Mouse (Mus musculus) liver, embryonic 11.5 days (tissue): ENCODE measurements around the gene Prkch. TPM values are rescaled to one million over a fixed set of nuclear protein-coding genes. Genes with fewer than 3 reads are reported as not detected.

Experiments used
- ATAC-seq: fragments of 200-750 bp; cut with Nextera tagmentation; replicated peaks from 2 replicates; pipeline ENCODE4 v1.8.0; 2017; ENCODE audit warnings: moderate number of reproducible peaks, mild to moderate bottlenecking, moderate TSS enrichment, moderate library complexity; ENCODE audit not compliant: low FRiP score
- DNase-seq: peaks from one replicate; pipeline ENCODE4 v3.0.0-alpha.2; 2017; ENCODE audit warnings: low spot score
- H3K27ac ChIP-seq: fragments of 300-500 bp; sonication (generic); 2 replicates; pipeline ENCODE4 v1.5.1; 2014; ENCODE audit warnings: mild to moderate bottlenecking, low read depth, low read length, control low read depth
- H3K27me3 ChIP-seq: fragments of 300-500 bp; sonication (generic); replicated peaks from 2 replicates; pipeline ENCODE4 v1.6.1; 2014; ENCODE audit warnings: low read length, mixed read lengths; ENCODE audit not compliant: control insufficient read depth, insufficient read depth
- H3K36me3 ChIP-seq: fragments of 300-500 bp; sonication (generic); 2 replicates; pipeline ENCODE4 v1.6.1; 2014; ENCODE audit warnings: mild to moderate bottlenecking, low read length, moderate library complexity, mixed read lengths; ENCODE audit not compliant: control insufficient read depth, insufficient read depth
- H3K4me1 ChIP-seq: fragments of 300-500 bp; sonication (generic); replicated peaks from 2 replicates; pipeline ENCODE4 v1.6.1; 2014; ENCODE audit warnings: low read length, mixed read lengths; ENCODE audit not compliant: control insufficient read depth, insufficient read depth
- H3K4me2 ChIP-seq: fragments of 300-500 bp; sonication (generic); 2 replicates; pipeline ENCODE4 v1.6.1; 2014; ENCODE audit warnings: mild to moderate bottlenecking, control low read depth, moderate library complexity
- H3K4me3 ChIP-seq: fragments of 300-500 bp; sonication (generic); 2 replicates; pipeline ENCODE4 v1.5.1; 2014; ENCODE audit warnings: low read depth, low read length, control low read depth
- H3K9ac ChIP-seq: fragments of 300-500 bp; sonication (generic); 2 replicates; pipeline ENCODE4 v1.6.1; 2014; ENCODE audit warnings: low read depth, low read length, control low read depth
- H3K9me3 ChIP-seq: fragments of 300-500 bp; sonication (generic); 2 replicates; pipeline ENCODE4 v1.6.1; 2016; ENCODE audit warnings: low read length, inconsistent platforms, mixed read lengths; ENCODE audit not compliant: control insufficient read depth
- WGBS: fragments of 180-500 bp; shearing (Covaris S2); extraction: QIAGEN DNeasy Blood & Tissue Kit; methylation state at CpG from one replicate; pipeline ENCODE4 v1.1.7; 2014; 5-methylcytosine and 5-hydroxymethylcytosine counted together
- polyA plus RNA-seq: library from polyadenylated mRNA; unstranded; fragments of >200 nt; fragmentation: Nextera tagmentation; extraction: Ambion mirVana; gene quantifications from 2 replicates; pipeline ENCODE4 v1.2.1, GENCODE M21; 2014

The Prkch gene
- polyA plus RNA-seq, 1 experiment from 2014 or later, result 6.4 TPM

DNA sequence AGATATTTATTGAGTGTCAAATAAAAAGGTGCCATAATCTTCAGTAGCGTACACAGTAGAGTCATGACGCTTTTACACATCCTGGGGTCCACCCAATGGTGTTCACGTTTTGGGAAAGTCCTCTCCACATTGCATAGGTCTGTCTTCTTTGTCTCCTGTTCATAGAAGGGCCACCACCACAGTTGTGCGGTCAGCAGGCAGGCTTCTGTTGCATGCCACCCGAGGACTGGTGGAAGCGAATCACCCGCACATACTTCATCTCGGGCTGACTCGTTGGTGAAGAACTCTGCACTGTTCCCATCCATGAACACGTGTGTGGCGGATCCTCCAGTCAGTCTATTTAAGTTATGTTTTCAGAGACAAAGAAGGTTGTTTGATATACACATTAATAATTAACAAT lies 193.1 kb downstream of the Prkch start:
- no peak overlapping the region for H3K4me2 ChIP-seq
- no peak overlapping the region for H3K27ac ChIP-seq
- no peak for DNase-seq
- H3K4me1 ChIP-seq, result 0 out of 2 replicates have a peak, but pooled peaks cover 2% of the 10 kb centered on the region
- no peak for ATAC-seq
- H3K4me3 ChIP-seq, result no peak overlapping the region
- 92% methylated on average over 11 of the region's 11 CpGs for WGBS
- H3K9ac ChIP-seq, result no peak overlapping the region
- no peaks in the 10 kb centered on the region for H3K27me3 ChIP-seq
- no peaks in the 10 kb centered on the region for H3K9me3 ChIP-seq
- no peaks in the 10 kb centered on the region for H3K36me3 ChIP-seq

DNA sequence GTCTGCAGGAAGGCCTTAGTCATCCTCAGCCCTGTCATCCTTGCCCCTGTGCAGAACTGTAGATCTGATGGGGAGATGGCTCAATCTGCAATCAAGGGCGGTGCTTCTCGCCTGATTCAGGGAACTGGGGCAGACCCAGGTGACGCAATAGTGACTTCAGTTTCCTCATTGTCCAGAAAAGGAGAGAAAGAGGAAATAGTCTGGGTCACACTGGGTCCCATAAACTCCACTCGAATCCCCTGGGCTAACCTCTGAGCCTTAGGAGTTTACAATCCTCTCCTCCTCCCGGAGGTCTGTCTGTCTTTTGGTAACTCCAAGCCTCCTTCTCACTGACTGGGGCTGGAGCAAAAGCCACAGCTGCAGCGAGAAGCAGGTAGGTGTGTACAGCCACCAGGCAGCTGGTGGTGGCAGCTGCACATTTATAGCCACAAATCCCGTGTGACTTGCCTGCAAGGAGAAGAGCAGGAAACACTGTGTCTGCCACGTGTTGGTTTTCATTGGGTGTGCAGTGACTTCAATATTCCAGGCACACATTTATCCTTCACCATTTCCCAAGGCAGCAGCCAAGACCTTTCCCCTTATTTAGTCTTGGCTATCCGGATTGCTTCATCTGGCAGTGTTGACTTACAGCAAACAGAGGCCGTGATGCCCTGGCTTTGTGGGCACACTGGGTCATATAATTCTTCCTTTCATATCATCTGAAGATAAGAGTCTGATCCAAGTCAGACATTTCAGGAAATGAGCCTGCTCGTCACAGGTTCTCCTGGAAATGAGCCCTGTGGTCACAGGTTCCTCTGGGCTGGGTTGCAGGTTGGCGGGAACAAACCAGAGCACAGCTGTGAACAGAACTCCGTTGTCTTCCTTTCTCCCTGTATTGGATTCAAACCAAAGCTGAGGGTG lies 195.0 kb downstream of the Prkch start:
- H3K9me3 ChIP-seq, result no peaks in the 10 kb centered on the region
- no peak for DNase-seq
- no peak overlapping the region for H3K27ac ChIP-seq
- H3K9ac ChIP-seq, result no peak overlapping the region
- ATAC-seq, result peak; percentile 53
- H3K36me3 ChIP-seq, result no peaks in the 10 kb centered on the region
- 44% methylated on average over 13 of the region's 13 CpGs for WGBS
- H3K4me2 ChIP-seq, result no peak overlapping the region
- H3K4me1 ChIP-seq, result 0 out of 2 replicates have a peak, but pooled peaks cover 2% of the 10 kb centered on the region
- H3K27me3 ChIP-seq, result no peaks in the 10 kb centered on the region
- no peak overlapping the region for H3K4me3 ChIP-seq

DNA sequence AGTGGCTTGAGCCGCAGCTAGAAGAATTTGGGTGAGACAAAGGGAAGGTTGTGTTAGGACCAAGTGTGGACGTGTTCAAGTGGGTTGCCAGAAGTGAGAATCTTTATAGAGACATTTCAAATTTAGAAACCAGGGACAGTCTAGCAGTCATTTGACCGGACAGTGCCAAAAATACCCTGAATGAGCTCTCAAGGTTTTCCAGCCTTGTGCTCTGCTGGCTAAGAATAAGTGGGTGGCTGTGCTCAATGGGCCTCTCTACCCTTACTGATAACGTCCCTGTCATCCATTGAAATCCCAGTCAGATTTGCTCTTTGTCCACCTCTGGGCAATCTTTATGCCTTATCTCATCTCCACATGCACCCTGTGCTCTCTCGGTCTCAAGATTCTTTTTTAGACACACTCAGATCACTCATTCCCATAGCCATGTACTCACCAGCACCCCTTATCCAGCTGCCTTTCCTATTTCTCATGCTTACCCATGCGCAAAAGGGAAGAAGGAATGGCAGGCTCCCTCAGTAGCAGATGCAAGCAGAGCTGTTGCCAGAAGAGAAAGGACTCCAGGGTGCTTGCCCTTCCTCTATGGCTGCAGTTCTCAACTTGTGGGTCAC lies 196.9 kb downstream of the Prkch start:
- no peaks in the 10 kb centered on the region for H3K9me3 ChIP-seq
- H3K9ac ChIP-seq, result no peak overlapping the region
- DNase-seq (no peak), ATAC-seq (no peak)
- H3K27ac ChIP-seq, result no peak overlapping the region
- H3K4me2 ChIP-seq, result no peak overlapping the region
- WGBS, result 74% methylated on average over 6 of the region's 6 CpGs
- no peaks in the 10 kb centered on the region for H3K27me3 ChIP-seq
- H3K4me3 ChIP-seq, result no peak overlapping the region
- no peaks in the 10 kb centered on the region for H3K36me3 ChIP-seq
- 0 out of 2 replicates have a peak, but pooled peaks cover 2% of the 10 kb centered on the region for H3K4me1 ChIP-seq

DNA sequence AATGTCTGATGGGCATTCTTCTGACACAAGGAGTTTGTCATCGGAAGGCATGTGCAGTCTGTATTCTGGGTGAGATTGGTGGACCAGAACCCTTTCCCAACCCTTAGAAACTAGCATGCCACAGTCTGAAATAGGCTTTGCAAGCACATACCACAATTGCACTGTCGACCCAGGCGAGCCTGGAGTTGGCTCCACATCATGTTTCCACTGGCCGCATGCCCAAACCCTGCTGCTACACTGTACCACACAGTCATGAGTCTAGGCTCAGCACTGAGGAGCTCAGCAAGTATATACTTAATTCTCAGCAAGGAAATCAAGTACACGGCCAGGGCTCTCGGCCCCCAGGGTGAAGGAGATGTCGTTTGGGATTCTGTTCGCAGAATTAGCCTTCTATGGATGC lies 202.3 kb downstream of the Prkch start:
- Histone ChIP-seq H3K9me3 (no peaks in the 10 kb centered on the region), H3K4me3 (no peak overlapping the region), H3K9ac (no peak overlapping the region), H3K36me3 (no peaks in the 10 kb centered on the region), H3K4me2 (no peak overlapping the region), H3K4me1 (no peaks in the 10 kb centered on the region), H3K27me3 (no peaks in the 10 kb centered on the region; the same call in 1 of the 2 replicates), H3K27ac (no peak overlapping the region)
- no peak for DNase-seq
- WGBS, result 82% methylated on average over 8 of the region's 8 CpGs
- no peak for ATAC-seq

DNA sequence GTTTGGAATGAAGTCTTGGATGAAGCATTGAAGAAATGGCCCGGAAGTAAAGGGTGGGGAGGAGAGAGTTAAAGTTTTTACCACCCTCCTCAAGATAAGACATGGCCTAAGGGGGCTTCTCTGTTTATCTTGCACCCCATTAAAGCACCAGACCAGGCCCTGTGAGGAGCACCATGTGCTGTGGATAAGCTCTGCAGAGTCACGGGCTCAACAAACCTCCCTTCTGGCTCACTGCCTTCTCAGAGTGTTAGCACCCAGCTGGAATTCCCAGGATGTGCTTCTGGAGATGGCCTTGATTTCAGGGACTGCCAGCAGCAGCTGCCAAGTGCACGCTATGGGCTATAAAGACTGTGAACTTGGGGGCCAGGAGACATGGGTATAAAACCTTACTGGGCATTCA lies 204.3 kb downstream of the Prkch start:
- H3K36me3 ChIP-seq, result no peaks in the 10 kb centered on the region
- no peak overlapping the region for H3K9ac ChIP-seq
- H3K4me3 ChIP-seq, result no peak overlapping the region
- WGBS, result 34% methylated on average over 3 of the region's 3 CpGs
- H3K9me3 ChIP-seq, result no peaks in the 10 kb centered on the region
- no peak for ATAC-seq
- H3K4me2 ChIP-seq, result no peak overlapping the region
- H3K27me3 ChIP-seq, result no peaks in the 10 kb centered on the region; the same call in 1 of the 2 replicates
- H3K27ac ChIP-seq, result no peak overlapping the region
- H3K4me1 ChIP-seq, result no peaks in the 10 kb centered on the region
- no peak for DNase-seq

DNA sequence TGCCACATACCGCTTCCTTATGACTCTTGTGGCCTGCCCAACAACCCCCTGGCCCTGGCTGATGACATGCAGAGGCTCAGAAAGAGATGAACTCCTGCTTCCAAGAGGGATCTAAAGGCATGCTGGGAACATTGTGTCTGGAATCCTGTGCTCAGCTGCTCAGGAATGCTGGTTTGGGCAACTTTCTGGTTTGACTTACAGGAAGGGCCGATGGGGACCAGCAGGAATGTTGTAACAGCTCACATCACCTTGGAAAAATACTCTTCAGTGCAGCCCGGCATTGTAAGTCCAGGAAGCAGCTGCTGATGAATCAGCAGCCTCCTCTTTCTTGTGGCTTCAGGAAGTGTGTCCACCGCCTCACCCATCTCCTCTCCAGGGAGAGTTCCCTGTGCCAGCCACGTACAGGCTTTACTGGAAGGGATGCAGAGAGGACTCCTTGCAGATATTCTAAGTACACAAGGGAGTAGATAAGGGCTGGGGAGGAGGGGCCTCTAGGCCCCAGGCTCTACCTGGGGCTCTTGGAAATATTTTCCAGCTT lies 206.0 kb downstream of the Prkch start:
- no peak for ATAC-seq
- 37% methylated on average over 5 of the region's 5 CpGs for WGBS

DNA sequence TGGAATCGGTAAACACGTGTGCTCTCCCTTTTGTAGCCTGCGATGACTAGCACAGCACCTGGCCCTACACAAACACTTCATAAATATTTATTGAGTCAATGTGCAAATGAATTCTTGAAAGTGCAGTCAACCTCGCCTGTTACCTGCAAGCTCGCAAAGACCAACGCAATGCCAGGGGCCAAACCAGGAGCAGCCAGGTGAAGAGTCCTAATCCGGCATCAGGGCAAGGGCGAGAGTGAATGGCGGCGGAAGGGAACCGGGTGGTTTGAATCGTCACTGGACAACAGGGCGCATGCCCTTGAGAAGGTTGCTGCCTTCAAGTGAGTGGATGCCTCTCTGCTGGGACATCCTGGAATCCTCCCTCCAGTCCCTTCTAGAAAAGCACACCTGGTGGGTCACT lies 208.6 kb downstream of the Prkch start:
- whole genome bisulfite sequencing, result 54% methylated on average over 13 of the region's 13 CpGs
- Histone ChIP-seq H3K9ac (no peak overlapping the region), H3K4me1 (peaks cover 3% of the 10 kb centered on the region; the same call in 1 of the 2 replicates), H3K27me3 (peaks cover 4% of the 10 kb centered on the region), H3K9me3 (no peaks in the 10 kb centered on the region), H3K27ac (no peak overlapping the region), H3K4me2 (no peak overlapping the region), H3K4me3 (no peak overlapping the region), H3K36me3 (no peaks in the 10 kb centered on the region)
- DNase-seq, result no peak
- ATAC-seq, result no peak

More for the DNA sequence above, 206.0 kb downstream of the Prkch start:
- no peak for DNase-seq
- no peaks in the 10 kb centered on the region for H3K9me3 ChIP-seq
- peaks cover 4% of the 10 kb centered on the region for H3K27me3 ChIP-seq
- no peaks in the 10 kb centered on the region for H3K36me3 ChIP-seq
- H3K4me3 ChIP-seq, result no peak overlapping the region
- H3K4me2 ChIP-seq, result no peak overlapping the region
- H3K9ac ChIP-seq, result no peak overlapping the region
- H3K4me1 ChIP-seq, result peaks cover 3% of the 10 kb centered on the region; the same call in 1 of the 2 replicates
- no peak overlapping the region for H3K27ac ChIP-seq

DNA sequence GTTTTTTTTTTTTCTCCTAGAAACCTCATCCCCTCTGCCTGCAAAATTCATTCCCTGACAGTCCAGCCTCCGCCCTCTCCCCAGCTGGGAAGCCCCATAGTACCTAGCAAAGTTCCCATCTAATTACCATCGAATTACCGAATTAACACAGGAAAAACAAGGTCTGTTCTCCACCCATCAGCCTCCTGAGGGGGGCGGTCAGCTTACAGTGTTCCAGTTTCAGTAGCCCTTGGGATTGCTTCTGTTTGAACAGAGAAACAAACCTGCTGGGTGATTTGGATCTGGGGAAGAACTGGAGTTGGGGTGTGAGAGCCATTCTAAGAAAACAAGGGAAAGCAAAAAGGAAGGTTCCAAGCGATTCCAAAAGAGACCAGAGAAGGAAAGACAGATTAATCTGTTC lies 209.1 kb downstream of the Prkch start:
- no peak overlapping the region for H3K4me2 ChIP-seq
- H3K9me3 ChIP-seq, result no peaks in the 10 kb centered on the region
- peaks cover 3% of the 10 kb centered on the region; the same call in 1 of the 2 replicates for H3K4me1 ChIP-seq
- H3K9ac ChIP-seq, result no peak overlapping the region
- 23% methylated on average over 5 of the region's 5 CpGs for WGBS
- no peak overlapping the region for H3K27ac ChIP-seq
- H3K4me3 ChIP-seq, result no peak overlapping the region
- peaks cover 4% of the 10 kb centered on the region for H3K27me3 ChIP-seq
- no peaks in the 10 kb centered on the region for H3K36me3 ChIP-seq
- ATAC-seq (no peak), DNase-seq (no peak)
